Mouse (Mus musculus) kidney, postnatal 0 days (tissue): ENCODE measurements at regions not wholly inside any gene's neighbourhood (a gene's known extent, or its start where the extent isn't known, plus 50 kb on each side); places are given as distances from the start of the nearest gene placed in this dataset.

ENCODE experiments used
- ATAC-seq: fragments of 200-750 bp; cut with Nextera tagmentation; replicated peaks from 2 replicates; pipeline ENCODE4 v1.8.0; 2017; ENCODE audit warnings: low read depth, moderate number of reproducible peaks, moderate TSS enrichment, moderate library complexity; ENCODE audit not compliant: low FRiP score
- DNase-seq: peaks from one replicate; pipeline ENCODE4 v3.0.0-alpha.2; 2016; ENCODE audit warnings: low spot score
- H3K27ac ChIP-seq: fragments of 300-500 bp; sonication (generic); 2 replicates; pipeline ENCODE4 v1.5.1; 2014; ENCODE audit warnings: mild to moderate bottlenecking
- H3K27me3 ChIP-seq: fragments of 300-500 bp; sonication (generic); 2 replicates; pipeline ENCODE4 v1.6.1; 2014; ENCODE audit warnings: low read length, mixed read lengths; ENCODE audit not compliant: insufficient read depth
- H3K36me3 ChIP-seq: fragments of 300-500 bp; sonication (generic); 2 replicates; pipeline ENCODE4 v1.6.1; 2014; ENCODE audit warnings: low read length, mixed read lengths; ENCODE audit not compliant: insufficient read depth
- H3K4me1 ChIP-seq: fragments of 300-500 bp; sonication (generic); replicated peaks from 2 replicates; pipeline ENCODE4 v1.6.1; 2014; ENCODE audit warnings: antibody characterized with exemption, low read length, mixed read lengths; ENCODE audit not compliant: insufficient read depth
- H3K4me2 ChIP-seq: fragments of 300-500 bp; sonication (generic); 2 replicates; pipeline ENCODE4 v1.6.1; 2014; ENCODE audit warnings: mild to moderate bottlenecking, low read length, moderate library complexity, mixed read lengths
- H3K4me3 ChIP-seq: fragments of 300-500 bp; sonication (generic); replicated peaks from 2 replicates; pipeline ENCODE4 v1.5.1; 2014; ENCODE audit warnings: low read depth, low read length
- H3K9ac ChIP-seq: fragments of 300-500 bp; sonication (generic); 2 replicates; pipeline ENCODE4 v1.6.1; 2014; ENCODE audit warnings: low read depth, low read length
- H3K9me3 ChIP-seq: fragments of 300-500 bp; sonication (generic); replicated peaks from 2 replicates; pipeline ENCODE4 v1.6.1; 2016; ENCODE audit warnings: low read length, inconsistent platforms, mixed read lengths
- CTCF ChIP-seq: IDR thresholded peaks from 2 replicates; pipeline ENCODE4 v1.5.1; 2016; ENCODE audit warnings: antibody characterized with exemption, low read depth, mild to moderate bottlenecking, moderate library complexity
- WGBS: fragments of 180-500 bp; shearing (Covaris S2); extraction: QIAGEN DNeasy Blood & Tissue Kit; methylation state at CpG from one replicate; pipeline ENCODE4 v1.1.7; 2014; 5-methylcytosine and 5-hydroxymethylcytosine counted together

DNA sequence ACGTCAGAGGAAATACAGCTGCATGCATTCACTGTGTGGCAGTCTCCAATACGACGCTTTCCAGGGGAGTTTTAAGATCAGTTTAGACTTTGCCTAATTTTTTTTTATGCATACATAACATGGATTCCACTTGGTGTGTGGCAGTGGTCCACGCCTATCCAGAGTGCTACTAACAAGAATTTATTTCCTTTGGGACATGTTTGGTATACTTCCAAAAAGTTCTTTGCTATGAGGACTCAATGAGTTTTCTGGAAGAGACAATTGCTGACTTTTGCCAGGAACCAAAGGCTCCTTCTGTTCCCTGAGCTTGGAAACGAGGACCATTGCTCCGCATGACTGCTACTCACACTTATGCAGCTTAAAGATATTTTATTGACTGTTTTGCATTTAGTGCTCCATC lies 59.2 kb downstream of the Marcks start:
- TF ChIP-seq CTCF = no peak
- Histone ChIP-seq H3K9me3 (no peaks in the 10 kb centered on the region), H3K36me3 (no peaks in the 10 kb centered on the region), H3K4me1 (0 out of 2 replicates have a peak, but pooled peaks cover 6% of the 10 kb centered on the region), H3K27me3 (no peaks in the 10 kb centered on the region), H3K4me2 (no peak overlapping the region), H3K4me3 (no peak overlapping the region), H3K9ac (no peak overlapping the region), H3K27ac (no peak overlapping the region)
- WGBS = 61% methylated on average over 6 of the region's 6 CpGs
- ATAC-seq (no peak), DNase-seq (peak; percentile 40)

DNA sequence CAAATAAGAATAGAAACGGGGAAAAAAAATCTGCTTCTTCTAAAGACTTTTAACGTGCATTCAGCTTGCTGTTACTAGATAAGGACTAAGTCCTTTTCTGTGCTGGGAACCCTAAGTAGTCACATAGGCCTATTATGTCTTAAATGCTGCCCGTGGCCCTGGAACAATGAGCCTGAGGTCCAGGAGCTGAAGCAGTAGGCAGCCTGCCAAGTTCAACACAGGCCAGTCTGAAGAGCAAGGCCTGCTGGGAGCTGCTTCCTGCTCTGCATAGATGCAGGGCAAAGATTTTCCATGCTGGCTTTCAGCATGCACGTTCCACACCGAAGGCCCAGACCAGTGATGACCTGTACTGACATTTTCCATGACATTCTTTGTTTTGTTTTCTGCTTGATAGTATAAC lies 60.3 kb downstream of the Marcks start:
- H3K9ac ChIP-seq = no peak overlapping the region
- 0 out of 2 replicates have a peak, but pooled peaks cover 6% of the 10 kb centered on the region for H3K4me1 ChIP-seq
- WGBS = 24% methylated on average over 5 of the region's 5 CpGs
- DNase-seq = peak; percentile 89
- H3K27ac ChIP-seq = peak overlapping the region; percentile 54; the same call in 1 of the 2 replicates
- ATAC-seq = peak; percentile 72
- H3K4me2 ChIP-seq = no peak overlapping the region
- no peak overlapping the region for H3K4me3 ChIP-seq
- no peaks in the 10 kb centered on the region for H3K27me3 ChIP-seq
- TF ChIP-seq CTCF = no peak
- H3K36me3 ChIP-seq = no peaks in the 10 kb centered on the region
- no peaks in the 10 kb centered on the region for H3K9me3 ChIP-seq

DNA sequence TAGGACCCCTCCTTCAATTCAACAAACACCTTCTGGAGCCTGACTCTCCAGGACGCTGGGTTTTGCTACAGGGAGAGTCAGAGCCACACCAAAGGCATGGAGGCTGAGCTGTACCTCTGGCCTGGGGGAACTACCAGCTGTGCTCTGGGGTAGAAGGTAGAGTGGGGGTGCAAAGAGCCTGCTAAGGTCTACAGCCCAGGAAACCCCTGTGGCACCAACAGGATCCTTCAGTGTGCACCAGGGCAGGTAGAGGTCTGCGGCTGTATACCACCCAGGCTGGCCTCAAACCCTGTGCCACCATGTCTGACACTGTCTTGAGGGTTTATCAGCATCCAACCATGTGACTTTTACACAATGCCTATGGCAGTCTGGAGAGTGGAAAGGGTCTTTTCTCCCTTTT lies 61.0 kb downstream of the Marcks start:
- 97% methylated on average over 2 of the region's 2 CpGs for WGBS
- H3K27me3 ChIP-seq = no peaks in the 10 kb centered on the region
- H3K4me1 ChIP-seq = 0 out of 2 replicates have a peak, but pooled peaks cover 6% of the 10 kb centered on the region
- no peak for DNase-seq
- H3K4me2 ChIP-seq = no peak overlapping the region
- no peak overlapping the region for H3K27ac ChIP-seq
- H3K36me3 ChIP-seq = no peaks in the 10 kb centered on the region
- no peak for ATAC-seq
- H3K4me3 ChIP-seq = no peak overlapping the region
- no peak for TF ChIP-seq CTCF
- no peaks in the 10 kb centered on the region for H3K9me3 ChIP-seq
- H3K9ac ChIP-seq = no peak overlapping the region

DNA sequence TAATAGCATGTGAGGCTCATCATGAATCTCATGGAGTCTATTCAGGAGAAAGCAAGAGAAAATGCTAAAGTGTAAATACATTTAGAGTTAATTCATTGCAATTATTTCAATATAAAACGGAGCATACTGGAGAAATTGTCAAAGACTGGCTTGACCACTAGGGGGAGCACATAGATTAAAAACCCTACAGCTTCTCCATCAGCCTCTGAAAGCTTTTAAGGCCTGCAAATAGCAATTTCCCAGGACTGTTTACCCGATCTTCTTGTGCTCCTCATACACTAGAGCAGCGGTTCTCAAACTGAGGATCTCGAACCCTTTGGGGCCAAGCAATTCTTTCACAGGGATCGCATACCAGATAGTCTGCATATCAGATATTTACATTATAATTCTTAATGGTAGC lies 65.9 kb downstream of the Marcks start:
- peak; percentile 94 for DNase-seq
- no peak overlapping the region for H3K4me2 ChIP-seq
- H3K36me3 ChIP-seq = no peaks in the 10 kb centered on the region
- no peak overlapping the region for H3K27ac ChIP-seq
- peak; percentile 91 for TF ChIP-seq CTCF
- H3K9ac ChIP-seq = no peak overlapping the region
- no peak for ATAC-seq
- no peaks in the 10 kb centered on the region for H3K4me1 ChIP-seq
- WGBS = 10% methylated on average over 5 of the region's 5 CpGs
- H3K9me3 ChIP-seq = no peaks in the 10 kb centered on the region
- no peak overlapping the region for H3K4me3 ChIP-seq
- H3K27me3 ChIP-seq = no peaks in the 10 kb centered on the region

DNA sequence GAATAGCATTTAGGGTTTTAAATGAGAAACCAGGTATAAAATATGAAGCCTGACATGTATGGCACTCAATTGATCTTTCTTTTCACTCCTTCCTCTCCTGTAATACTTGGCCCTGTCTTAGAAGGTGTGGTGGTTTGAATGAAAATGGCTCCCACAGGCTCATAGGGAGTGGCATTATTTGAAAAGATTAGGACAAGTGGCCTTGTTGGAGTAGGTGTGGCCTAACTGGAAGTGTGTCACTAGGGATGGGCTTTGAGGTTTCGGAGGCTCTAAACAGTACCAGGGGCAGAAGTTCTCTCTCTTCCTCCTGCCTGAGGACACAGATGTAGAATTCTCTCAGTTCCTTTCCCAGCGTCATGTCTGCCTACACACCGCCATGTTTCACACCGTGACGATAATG lies 66.7 kb downstream of the Marcks start:
- Histone ChIP-seq H3K4me2 (no peak overlapping the region), H3K27me3 (no peaks in the 10 kb centered on the region)

DNA sequence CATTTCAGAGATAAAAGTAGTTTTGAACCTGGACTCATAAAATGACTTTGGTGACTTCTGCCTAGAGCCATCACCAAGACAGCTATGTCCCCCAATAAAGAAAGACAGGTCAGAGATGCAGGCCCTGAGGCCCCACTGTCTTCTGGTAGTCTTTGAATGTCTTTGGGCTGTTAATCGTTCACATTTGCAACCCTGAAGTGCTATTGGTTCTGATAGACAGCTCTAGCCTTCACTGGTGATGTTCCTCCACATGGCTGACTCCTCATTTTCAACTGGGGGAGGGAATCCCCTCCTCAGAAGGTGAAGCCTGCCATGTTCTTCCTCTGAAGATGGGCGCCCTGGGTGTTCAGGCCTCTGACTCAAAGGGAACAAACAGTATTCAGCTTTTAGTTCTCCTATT lies 67.3 kb downstream of the Marcks start:
- 86% methylated on average over 2 of the region's 2 CpGs for WGBS

More for the DNA sequence above, 66.7 kb downstream of the Marcks start:
- no peak for TF ChIP-seq CTCF
- H3K36me3 ChIP-seq = no peaks in the 10 kb centered on the region
- H3K9me3 ChIP-seq = no peaks in the 10 kb centered on the region
- H3K4me3 ChIP-seq = no peak overlapping the region
- WGBS = 92% methylated on average over 5 of the region's 5 CpGs
- H3K27ac ChIP-seq = no peak overlapping the region
- no peak for ATAC-seq
- no peak for DNase-seq
- no peaks in the 10 kb centered on the region for H3K4me1 ChIP-seq
- no peak overlapping the region for H3K9ac ChIP-seq

More for the DNA sequence above, 67.3 kb downstream of the Marcks start:
- H3K36me3 ChIP-seq = no peaks in the 10 kb centered on the region
- H3K4me3 ChIP-seq = no peak overlapping the region
- H3K9me3 ChIP-seq = no peaks in the 10 kb centered on the region
- ATAC-seq (no peak), DNase-seq (no peak)
- H3K27me3 ChIP-seq = no peaks in the 10 kb centered on the region
- H3K27ac ChIP-seq = no peak overlapping the region
- no peaks in the 10 kb centered on the region for H3K4me1 ChIP-seq
- no peak for TF ChIP-seq CTCF
- no peak overlapping the region for H3K9ac ChIP-seq
- H3K4me2 ChIP-seq = no peak overlapping the region
